Mouse (Mus musculus): ENCODE measurements at regions not wholly inside any gene's neighbourhood (a gene's known extent, or its start where the extent isn't known, plus 50 kb on each side); places are given as distances from the start of the nearest gene placed in this dataset.

- peak in 1 of 2 experiments; percentile 39 for DNase-seq (ENCODE audit: low spot score in 2 of 2)
Observed at GRCm38 (mm10) chr6:117279297-117279696, 111.0 kb downstream of the Cxcl12 start.

DNA sequence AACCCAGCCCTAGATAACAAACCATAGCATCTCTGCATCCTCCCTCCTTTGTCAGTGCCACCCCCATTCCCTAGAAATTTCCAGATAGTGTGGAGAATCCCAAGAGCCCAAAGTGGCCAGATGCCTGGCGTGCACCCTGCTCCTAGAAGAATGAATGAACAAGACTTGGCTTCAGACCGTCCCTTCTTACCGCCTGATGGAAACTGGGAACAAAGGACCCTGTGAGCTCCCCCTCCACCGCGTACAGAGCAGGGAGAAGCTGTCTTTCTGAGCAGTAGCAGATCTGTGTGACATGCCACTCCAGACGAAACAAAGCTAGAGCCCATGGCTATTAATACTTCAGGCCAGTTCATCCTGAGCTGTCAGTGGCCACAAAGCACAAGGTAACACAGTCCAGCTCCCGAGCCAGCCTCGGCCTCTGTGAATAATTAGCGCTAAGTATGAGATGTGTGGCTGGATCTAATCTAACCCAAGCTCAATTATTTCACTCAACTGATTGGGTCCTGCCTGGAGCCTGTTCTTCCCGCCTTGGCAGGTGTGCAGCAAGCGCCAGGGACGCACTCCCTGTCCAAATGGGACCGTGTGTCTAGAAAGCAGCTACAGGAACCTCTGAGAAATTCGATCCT lies 111.6 kb downstream of the Cxcl12 start:
- peak in 1 of 2 experiments; percentile 40 for DNase-seq (ENCODE audit: low spot score in 2 of 2)

GRCm38 (mm10) chr6:117280911-117281310 lies 112.6 kb downstream of the Cxcl12 start:
- DNase-seq (ENCODE audit: low spot score in 2 of 2), result no peak

- no peak for DNase-seq (ENCODE audit: low spot score in 2 of 2)
Observed at GRCm38 (mm10) chr6:117283616-117284015, 115.3 kb downstream of the Cxcl12 start.

DNA sequence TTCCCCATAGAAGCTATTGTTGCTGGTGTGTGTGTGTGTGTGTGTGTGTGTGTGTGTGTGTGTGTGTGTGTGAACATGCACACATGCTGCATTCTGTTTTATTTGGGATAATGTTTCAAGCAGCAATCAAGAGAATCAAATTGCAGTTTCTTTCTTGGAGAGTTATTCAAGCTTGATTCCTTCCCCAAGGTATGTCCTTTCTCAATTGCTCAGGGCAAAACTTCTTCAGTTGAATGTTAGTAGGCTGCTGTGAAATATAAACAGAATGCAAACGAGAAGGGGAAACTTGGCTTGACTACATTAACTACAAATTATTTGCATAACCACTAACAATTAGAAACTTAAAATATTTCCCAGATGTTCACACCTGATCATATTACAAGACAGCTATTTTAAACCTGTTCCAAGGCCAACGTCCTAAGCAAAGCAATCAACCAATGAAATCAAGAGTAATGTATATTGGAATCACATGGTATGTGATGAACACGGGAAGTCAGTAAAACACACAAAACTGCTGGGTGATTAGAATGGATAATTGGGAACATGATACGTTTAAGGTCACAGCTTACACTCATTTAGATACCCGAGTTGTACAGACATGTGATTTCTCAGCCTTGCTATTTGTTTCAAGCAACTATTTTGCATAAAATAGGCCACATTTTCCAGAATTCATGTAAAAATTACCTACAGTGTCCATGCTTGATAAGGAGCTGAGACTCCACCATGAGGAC lies 116.2 kb downstream of the Cxcl12 start:
- no peak for DNase-seq (ENCODE audit: low spot score in 2 of 2)

DNA sequence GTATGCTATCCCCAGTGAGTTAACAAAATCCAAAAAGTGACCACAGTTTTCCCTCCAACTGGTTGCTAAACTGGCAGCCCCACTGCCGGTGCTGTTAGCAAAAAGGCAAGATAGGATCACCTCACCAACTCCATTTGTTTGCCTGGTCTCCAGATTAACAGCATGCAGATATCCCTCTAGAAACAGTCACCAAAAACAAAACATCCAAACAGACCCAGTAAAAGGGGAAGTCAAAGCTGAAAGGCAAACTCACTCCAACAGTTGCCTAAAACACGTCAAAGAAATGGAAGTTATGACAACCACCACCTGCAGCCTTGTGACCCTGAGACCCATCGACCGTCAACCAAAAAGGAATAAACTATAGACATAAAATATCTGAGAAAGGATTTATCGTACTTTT lies 119.1 kb downstream of the Cxcl12 start:
- DNase-seq (ENCODE audit: low spot score in 2 of 2), result no peak

- DNase-seq (ENCODE audit: low spot score in 2 of 2), result no peak
Observed at GRCm38 (mm10) chr6:117293780-117294465, 125.6 kb downstream of the Cxcl12 start.

GRCm38 (mm10) chr6:117297918-117298317 lies 129.6 kb downstream of the Cxcl12 start:
- no peak for DNase-seq (ENCODE audit: low spot score in 2 of 2)

DNA sequence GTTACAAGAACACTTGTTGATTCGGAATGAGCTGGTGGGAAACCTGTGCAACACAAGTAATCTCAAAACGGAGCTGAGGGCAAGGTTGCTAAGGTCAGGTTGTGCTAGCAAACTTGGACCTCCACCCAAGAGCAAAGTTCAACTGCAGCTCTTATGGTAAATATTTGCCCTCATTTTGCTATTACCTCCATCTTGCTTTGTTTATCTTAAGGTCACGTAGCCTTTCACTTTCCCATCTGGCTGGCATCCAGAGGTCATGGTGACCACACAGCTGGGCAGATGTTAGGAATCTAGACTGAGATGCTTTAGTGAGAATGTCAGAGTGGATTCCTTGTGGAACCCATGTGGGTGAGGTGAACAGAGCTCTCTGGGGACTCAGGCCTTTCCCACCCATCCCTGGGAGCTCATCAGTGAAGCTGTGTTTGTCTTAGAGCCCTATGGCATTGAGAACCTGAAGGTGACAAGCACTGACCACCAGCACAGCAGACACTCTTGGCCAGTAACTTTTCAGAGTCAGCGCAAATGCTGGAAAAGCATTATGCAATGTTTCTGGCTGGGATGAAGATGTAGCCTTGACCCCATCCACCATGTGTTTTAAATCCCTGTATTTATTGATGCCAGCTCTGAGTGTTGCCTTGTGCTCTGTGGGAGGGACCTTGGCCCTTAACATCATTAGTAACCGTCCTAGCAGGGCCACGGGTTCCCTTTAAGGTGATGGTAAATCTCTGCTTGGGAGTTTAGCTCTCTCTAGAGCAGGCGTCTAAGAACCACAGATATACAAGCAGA lies 131.4 kb downstream of the Cxcl12 start:
- no peak for DNase-seq (ENCODE audit: low spot score in 2 of 2)

DNA sequence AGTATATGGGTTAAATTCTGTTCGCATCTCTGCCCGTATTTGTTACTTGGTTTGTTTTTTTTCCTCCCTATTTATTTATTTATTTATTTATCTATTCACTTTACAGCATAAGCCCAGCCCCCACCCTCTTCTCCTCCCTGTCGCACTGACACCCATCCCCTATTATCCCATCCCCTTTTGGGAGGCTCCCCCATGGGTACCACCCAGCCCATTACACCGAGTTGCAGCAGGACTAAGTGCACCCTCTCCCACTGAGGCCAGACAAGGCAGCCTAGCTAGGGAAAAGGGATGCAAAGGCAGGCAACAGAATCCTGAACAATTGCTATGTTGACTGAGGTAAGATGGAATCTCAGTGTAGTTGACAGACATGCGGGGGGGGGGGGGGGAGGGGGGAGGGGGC lies 135.0 kb downstream of the Cxcl12 start:
- no peak for DNase-seq (ENCODE audit: low spot score in 2 of 2)

DNA sequence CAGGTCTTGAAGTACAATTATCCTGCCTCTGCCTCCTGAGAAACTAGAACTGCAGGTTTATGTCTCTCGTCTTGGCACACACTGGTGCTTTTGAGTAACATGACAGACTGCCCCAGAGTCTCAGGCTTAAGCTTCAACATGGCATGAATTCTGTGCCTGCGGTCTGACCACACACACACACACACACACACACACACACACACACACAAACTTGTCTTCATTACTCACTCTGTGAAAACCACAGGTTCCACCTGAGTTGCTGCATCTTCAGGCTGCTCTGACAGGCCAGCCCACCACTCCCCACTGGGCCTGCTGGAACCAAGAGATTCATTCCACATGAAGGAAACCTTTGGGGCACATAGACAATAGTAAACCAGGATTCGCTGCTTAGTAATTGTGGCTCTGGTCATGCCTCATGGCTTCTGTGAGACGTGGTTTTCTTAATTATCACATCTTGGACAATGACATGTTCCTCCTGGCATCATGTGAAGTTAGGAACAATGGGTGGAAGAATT lies 137.5 kb downstream of the Cxcl12 start:
- DNase-seq (ENCODE audit: low spot score in 2 of 2), result no peak

GRCm38 (mm10) chr6:117308636-117309035 lies 140.3 kb downstream of the Cxcl12 start:
- no peak for DNase-seq (ENCODE audit: low spot score in 2 of 2)

DNA sequence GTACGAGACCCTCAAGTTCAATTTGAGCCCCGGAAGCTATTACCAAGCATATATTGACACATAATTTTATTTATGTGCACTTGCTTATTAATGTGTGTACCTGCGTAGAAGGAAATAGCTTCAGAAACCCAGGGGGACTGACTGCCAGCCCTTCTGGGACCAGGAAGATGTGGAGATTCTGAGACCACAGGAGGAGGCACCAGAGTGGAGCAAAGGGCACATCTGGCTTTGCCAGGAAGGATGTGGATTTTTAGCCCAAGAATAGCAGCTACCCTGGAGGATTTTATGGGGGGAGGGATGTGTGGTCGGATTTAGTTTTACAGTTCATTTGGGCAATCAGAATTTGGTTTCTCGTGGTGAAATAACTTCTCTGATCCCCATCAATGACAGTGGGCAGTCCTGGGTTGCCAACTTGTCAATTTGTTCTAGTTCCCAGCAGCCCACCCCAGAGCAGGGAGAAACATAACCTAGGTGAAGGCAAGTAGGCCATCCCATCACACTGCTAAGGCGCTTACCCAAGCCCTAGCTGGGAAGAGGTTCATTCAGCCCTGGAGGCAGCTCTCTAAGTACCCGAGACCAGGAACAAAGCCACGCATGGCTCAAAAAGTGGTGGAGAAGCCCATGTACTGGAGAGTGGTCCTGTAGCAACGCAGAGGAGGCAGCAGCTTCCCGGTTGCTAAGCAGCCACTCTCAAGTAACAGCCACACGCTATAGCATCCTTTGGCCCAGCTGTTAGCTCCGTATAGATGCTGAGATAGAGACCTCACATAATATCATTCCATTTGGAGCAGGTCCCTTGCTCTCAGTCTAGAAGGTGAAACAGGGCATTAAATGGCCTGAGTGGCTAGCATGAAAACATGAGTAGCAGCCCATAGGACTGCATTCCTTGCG lies 144.8 kb downstream of the Cxcl12 start:
- no peak for DNase-seq (ENCODE audit: low spot score in 2 of 2)

DNA sequence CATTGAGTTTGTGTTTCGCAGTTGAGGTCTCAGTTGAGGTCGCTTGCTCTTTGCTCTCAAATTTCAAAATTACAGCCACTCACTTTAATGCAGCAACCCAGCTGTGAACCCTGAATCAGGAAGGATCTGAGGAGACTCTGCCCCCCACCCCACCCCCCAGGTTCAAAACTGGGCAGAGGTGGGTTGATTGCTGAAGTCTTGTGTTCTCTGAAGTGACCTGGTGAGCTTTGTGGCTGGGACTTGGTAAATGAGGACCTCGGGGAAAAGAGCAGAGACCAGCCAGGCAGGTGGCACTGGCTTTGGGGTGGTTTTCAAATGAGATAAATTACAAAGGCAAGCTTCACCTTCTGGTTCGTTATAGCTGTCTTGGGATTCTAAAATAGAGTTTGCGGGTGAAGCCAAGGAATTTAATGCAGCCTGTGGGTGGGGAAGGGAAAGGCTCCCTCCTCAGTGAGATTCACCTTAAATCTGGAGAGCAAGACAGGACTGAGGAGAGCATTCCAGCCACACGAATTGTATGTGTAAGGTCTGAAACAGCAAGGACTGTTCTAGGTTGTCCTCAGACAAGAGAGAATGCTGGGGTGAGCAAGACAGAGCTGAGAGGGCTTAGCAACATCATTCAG lies 145.7 kb downstream of the Cxcl12 start:
- no peak for DNase-seq (ENCODE audit: low spot score in 2 of 2)

DNA sequence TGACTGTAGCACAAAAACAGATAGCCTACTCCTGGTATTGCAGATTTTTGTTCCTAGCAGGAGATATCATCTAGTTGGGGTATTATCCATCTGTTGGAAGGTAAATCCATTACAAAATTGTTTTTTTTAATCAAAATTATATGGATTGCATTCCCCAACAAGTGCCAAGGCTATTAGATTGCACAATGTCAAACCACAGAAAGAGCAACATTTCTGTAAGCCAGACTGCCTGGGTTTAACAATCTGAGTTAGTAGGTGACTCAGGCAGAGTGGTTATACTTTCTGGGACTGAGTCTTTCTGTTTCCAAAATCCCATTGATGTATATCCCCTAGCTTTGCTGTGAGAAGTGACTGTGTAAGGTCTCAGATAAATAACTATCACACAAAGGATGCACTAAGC lies 155.0 kb downstream of the Cxcl12 start:
- no peak for DNase-seq (ENCODE audit: low spot score in 2 of 2)

DNA sequence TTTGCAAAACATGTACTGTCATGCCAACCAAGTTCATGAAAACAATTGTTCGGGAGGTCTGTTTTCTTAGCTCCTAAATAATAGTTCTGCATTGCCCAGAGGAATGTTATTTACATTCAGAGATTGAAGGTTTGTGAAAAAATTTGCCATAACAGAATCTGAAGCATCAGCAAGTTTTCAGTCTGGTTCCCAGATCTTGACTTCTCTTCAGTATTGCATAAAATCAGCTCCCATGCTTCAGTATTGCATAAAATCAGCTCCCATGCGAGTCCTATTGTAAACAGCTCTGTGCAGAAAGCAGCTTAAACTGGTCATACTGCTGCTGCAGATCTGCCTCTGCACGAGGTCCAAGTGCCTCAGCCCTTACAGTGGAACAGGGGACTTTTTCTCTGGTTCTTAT lies 155.5 kb downstream of the Cxcl12 start:
- no peak for DNase-seq (ENCODE audit: low spot score in 2 of 2)

DNA sequence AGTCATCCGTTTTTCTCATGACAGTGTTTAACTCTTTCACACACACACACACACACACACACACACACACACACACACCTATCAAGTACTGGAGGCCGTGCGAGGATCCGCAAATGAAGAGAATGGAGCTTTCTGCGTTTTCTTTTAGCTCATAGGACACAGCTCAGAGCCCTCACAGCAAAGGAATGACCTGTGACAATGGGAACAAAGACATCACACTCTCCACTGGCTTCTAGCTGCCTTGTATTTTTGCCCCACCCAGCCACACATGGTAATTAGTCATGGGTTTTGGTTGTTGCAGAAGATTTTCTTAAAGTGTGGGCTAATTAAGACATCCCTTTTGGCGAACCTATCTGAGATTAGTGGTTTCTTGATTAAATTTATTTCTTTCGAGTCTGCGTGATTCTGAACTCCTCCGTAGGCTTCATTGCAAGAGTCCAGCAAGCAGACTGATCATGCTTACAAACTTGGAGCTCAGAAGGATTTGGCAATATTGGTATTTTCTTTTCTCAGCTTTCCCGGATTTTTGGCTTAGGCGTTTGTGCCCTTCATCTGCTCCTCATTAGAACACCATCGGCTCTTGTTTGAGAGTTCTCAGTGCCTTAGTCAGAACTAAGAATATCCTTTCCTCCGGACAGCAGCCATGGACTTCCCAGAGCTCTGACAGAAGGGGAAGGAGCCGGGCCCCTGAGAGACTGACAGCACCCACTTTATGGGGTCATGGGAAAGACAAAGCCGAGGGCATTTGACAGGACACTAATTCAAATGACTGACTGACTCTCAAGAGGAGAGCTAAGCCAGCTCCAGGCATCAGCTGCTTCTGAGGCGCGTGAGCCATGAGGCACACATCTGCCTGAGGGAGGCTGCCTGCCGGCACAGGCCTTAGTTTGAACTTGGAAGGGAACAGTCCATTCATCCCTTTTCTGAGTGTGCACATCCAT lies 158.8 kb downstream of the Cxcl12 start:
- DNase-seq (ENCODE audit: low spot score in 2 of 2), result no peak

- no peak for DNase-seq (ENCODE audit: low spot score in 2 of 2)
Observed at GRCm38 (mm10) chr6:117329164-117329939, 161.0 kb downstream of the Cxcl12 start.

GRCm38 (mm10) chr6:117330198-117330597 lies 161.9 kb downstream of the Cxcl12 start:
- no peak for DNase-seq (ENCODE audit: low spot score in 2 of 2)
